Mouse (Mus musculus) G1E (cell line): Measurements from ENCODE around the gene Scaf1. TPM values are rescaled to one million over a fixed set of nuclear protein-coding genes. Genes with fewer than 3 reads are reported as not detected.

Experiments used
- ATAC-seq: 2 replicates; pipeline ENCODE4 v1.8.0; 2016; ENCODE audit warnings: mild to moderate bottlenecking; ENCODE audit not compliant: insufficient number of reproducible peaks, poor library complexity, low FRiP score, severe bottlenecking; ENCODE audit errors: extremely low read depth
- DNase-seq: peaks from one replicate; pipeline ENCODE4 v3.0.0; 2012; ENCODE audit warnings: low spot score
- H3K27me3 ChIP-seq: 2 replicates; pipeline ENCODE4 v1.6.1; 2012; ENCODE audit warnings: mild to moderate bottlenecking, low read length, inconsistent platforms; ENCODE audit not compliant: insufficient read depth
- H3K36me3 ChIP-seq: replicated peaks from 2 replicates; pipeline ENCODE3; 2012; ENCODE audit warnings: mild to moderate bottlenecking, inconsistent platforms
- H3K4me1 ChIP-seq: 2 replicates; pipeline ENCODE4 v1.6.1; 2012; ENCODE audit warnings: low read depth, low read length, inconsistent platforms, mixed read lengths; ENCODE audit not compliant: insufficient read depth
- H3K4me3 ChIP-seq: 2 replicates; pipeline ENCODE4 v1.5.1; 2012; ENCODE audit warnings: low read depth, mild to moderate bottlenecking, inconsistent platforms, low read length, moderate library complexity, mixed read lengths
- H3K9me3 ChIP-seq: replicated peaks from 2 replicates; pipeline ENCODE4 v1.6.1; 2012; ENCODE audit warnings: inconsistent platforms
- CTCF ChIP-seq: IDR thresholded peaks from 2 replicates; pipeline ENCODE4 v1.5.1; 2012; ENCODE audit warnings: low read depth, low read length, inconsistent platforms, mixed read lengths
- GATA1 ChIP-seq: IDR thresholded peaks from 2 replicates; pipeline ENCODE4 v1.6.1; 2012; ENCODE audit warnings: borderline replicate concordance, low read length, inconsistent platforms, mixed read lengths
- GATA2 ChIP-seq: IDR thresholded peaks from 2 replicates; pipeline ENCODE4 v1.6.1; 2012; ENCODE audit warnings: low read depth, low read length, inconsistent platforms, borderline replicate concordance
- POLR2AphosphoS5 ChIP-seq: IDR thresholded peaks from 2 replicates; pipeline ENCODE4 v1.6.1; 2012; ENCODE audit warnings: low read depth, low read length, inconsistent platforms; ENCODE audit not compliant: insufficient replicate concordance
- TAL1 ChIP-seq: conservative IDR thresholded peaks from 2 replicates; pipeline ENCODE4 v1.6.1; 2012; ENCODE audit warnings: low read depth, low read length, inconsistent platforms, mixed read lengths
- polyA plus RNA-seq: library from polyadenylated mRNA; stranded (reverse); fragments of >175 nt; gene quantifications from 2 replicates; pipeline ENCODE4 v1.2.3, GENCODE M21; 2012
- total RNA-seq, 2 experiments: library from RNA; stranded (forward) in 1 of 2; stranded (reverse) in 1 of 2; fragments of 200-1000 nt in 1 of 2; fragments of >200 nt in 1 of 2; fragmentation: Nextera tagmentation in 1 of 2; gene quantifications; 2 replicates each; pipeline ENCODE4 v1.2.3; 2014 to 2017

Gene Scaf1
- total and polyA plus RNA-seq, 3 experiments, result 13.5 to 203 (median 111) TPM

DNA sequence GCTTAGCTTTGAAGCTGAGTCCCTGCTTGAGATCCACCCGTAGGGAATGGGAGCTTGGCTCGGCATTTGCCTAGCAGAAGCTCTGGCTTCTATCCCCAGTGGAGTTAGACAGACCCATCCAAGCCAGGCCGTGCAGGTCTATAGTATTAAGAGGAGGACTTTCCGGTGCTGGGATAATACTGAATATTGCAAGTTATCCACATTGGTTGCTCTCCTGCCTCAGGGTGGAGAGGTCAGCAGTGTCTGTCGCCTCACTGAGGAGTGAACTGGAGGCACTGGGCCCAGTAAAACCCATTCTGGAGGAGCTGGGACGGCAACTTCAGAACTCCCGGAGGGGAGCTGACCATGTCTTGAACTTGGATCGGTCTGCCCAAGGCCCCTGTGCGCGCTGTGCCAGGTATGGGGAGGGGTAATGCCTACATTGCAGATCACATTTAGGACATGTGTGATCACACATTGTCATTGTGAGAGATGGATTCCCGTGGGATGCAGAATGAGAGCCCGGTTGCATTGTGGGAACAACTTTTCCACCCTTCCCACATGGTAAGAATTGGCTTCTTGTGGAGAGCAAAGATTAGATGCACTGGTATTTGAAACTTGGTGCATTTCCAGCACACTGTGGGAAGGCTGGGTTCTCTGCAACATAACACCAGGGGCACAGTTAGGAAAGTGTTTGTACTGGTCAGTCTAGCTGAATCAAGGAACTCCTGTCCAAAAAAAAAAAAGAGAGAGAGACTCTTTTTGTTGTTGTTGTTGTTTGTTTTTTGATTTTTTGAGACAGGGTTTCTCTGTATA lies 61.9 kb downstream of the Scaf1 start:
- Histone ChIP-seq H3K4me1 (peaks cover 38% of the 10 kb centered on the region), H3K4me3 (no peak overlapping the region), H3K9me3 (no peaks in the 10 kb centered on the region), H3K27me3 (peaks cover 41% of the 10 kb centered on the region), H3K36me3 (no peaks in the 10 kb centered on the region)
- no peak for TF ChIP-seq GATA1
- TF ChIP-seq POLR2AphosphoS5, result no peak
- TF ChIP-seq CTCF, result no peak
- TF ChIP-seq TAL1, result no peak
- TF ChIP-seq GATA2, result no peak
- DNase-seq (no peak), ATAC-seq (no peak)

- Histone ChIP-seq H3K27me3 (peaks cover 39% of the 10 kb centered on the region), H3K9me3 (no peaks in the 10 kb centered on the region), H3K36me3 (no peaks in the 10 kb centered on the region), H3K4me1 (peaks cover 31% of the 10 kb centered on the region), H3K4me3 (no peak overlapping the region)
- DNase-seq (no peak), ATAC-seq (no peak)
- no peak for TF ChIP-seq GATA2
- TF ChIP-seq GATA1, result no peak
- TF ChIP-seq CTCF, result no peak
- no peak for TF ChIP-seq POLR2AphosphoS5
- no peak for TF ChIP-seq TAL1
Observed at GRCm38 (mm10) chr7:44953561-44953960, 62.6 kb downstream of the Scaf1 start.

Other genes starting within 250 kb of the Scaf1 start
Only the 20 nearest of the 35 such genes appear.
- 77.5 and 96.6 TPM in 2 replicates for gene Med25, start 123.7 kb downstream of the Scaf1 start, total RNA-seq (2014; fragmentation: Nextera tagmentation)
- 14.0 and 16.5 TPM in 2 replicates for gene Med25, start 123.7 kb downstream of the Scaf1 start, total RNA-seq (2017)
- 367 and 482 TPM in 2 replicates for gene Med25, start 123.7 kb downstream of the Scaf1 start, polyA plus RNA-seq
- 13.6 and 17.8 TPM in 2 replicates for gene Fuz, start 120.3 kb downstream of the Scaf1 start, total RNA-seq (2014; fragmentation: Nextera tagmentation)
- gene Fuz, start 120.3 kb downstream of the Scaf1 start, total RNA-seq (2017), result 16.8 and 19.0 TPM in 2 replicates
- gene Fuz, start 120.3 kb downstream of the Scaf1 start, polyA plus RNA-seq, result 37.5 and 49.0 TPM in 2 replicates
- gene Ap2a1, start 86.9 kb downstream of the Scaf1 start, total RNA-seq (2014; fragmentation: Nextera tagmentation), result 68.8 and 98.0 TPM in 2 replicates
- gene Ap2a1, start 86.9 kb downstream of the Scaf1 start, total RNA-seq (2017), result 19.8 and 30.8 TPM in 2 replicates
- 92.1 and 98.8 TPM in 2 replicates for gene Ap2a1, start 86.9 kb downstream of the Scaf1 start, polyA plus RNA-seq
- not detected in 2 replicates for gene Tsks, start 73.2 kb downstream of the Scaf1 start, total RNA-seq (2014; fragmentation: Nextera tagmentation)
- gene Tsks, start 73.2 kb downstream of the Scaf1 start, total RNA-seq (2017), result not detected in 2 replicates
- gene Tsks, start 73.2 kb downstream of the Scaf1 start, polyA plus RNA-seq, result 0.29 and 0.44 TPM in 2 replicates
- 0.53 and 2.4 TPM in 2 replicates for gene Cpt1c, start 41.5 kb downstream of the Scaf1 start, total RNA-seq (2014; fragmentation: Nextera tagmentation)
- gene Cpt1c, start 41.5 kb downstream of the Scaf1 start, total RNA-seq (2017), result 0.11 and 0.23 TPM in 2 replicates
- gene Cpt1c, start 41.5 kb downstream of the Scaf1 start, polyA plus RNA-seq, result 0.28 and 0.33 TPM in 2 replicates
- 165 and 169 TPM in 2 replicates for gene Prmt1, start 29.8 kb downstream of the Scaf1 start, total RNA-seq (2014; fragmentation: Nextera tagmentation)
- gene Prmt1, start 29.8 kb downstream of the Scaf1 start, total RNA-seq (2017), result 97.2 and 113 TPM in 2 replicates
- 89.5 and 105 TPM in 2 replicates for gene Prmt1, start 29.8 kb downstream of the Scaf1 start, polyA plus RNA-seq
- gene Irf3, start 18.7 kb downstream of the Scaf1 start, total RNA-seq (2014; fragmentation: Nextera tagmentation), result 129 and 135 TPM in 2 replicates
- gene Irf3, start 18.7 kb downstream of the Scaf1 start, total RNA-seq (2017), result 107 and 135 TPM in 2 replicates
- 65.6 and 87.1 TPM in 2 replicates for gene Irf3, start 18.7 kb downstream of the Scaf1 start, polyA plus RNA-seq
- gene Bcl2l12, start 17.7 kb downstream of the Scaf1 start, total RNA-seq (2014; fragmentation: Nextera tagmentation), result 11.1 and 13.9 TPM in 2 replicates
- 15.6 and 20.4 TPM in 2 replicates for gene Bcl2l12, start 17.7 kb downstream of the Scaf1 start, total RNA-seq (2017)
- gene Bcl2l12, start 17.7 kb downstream of the Scaf1 start, polyA plus RNA-seq, result 65.9 and 74.6 TPM in 2 replicates
- gene Rras, start 1.6 kb upstream of the Scaf1 start, total RNA-seq (2014; fragmentation: Nextera tagmentation), result 16.3 and 22.1 TPM in 2 replicates
- 3.1 and 3.2 TPM in 2 replicates for gene Rras, start 1.6 kb upstream of the Scaf1 start, total RNA-seq (2017)
- gene Rras, start 1.6 kb upstream of the Scaf1 start, polyA plus RNA-seq, result 5.6 and 6.9 TPM in 2 replicates
- 36.7 and 42.4 TPM in 2 replicates for gene Prr12, start 36.5 kb upstream of the Scaf1 start, total RNA-seq (2014; fragmentation: Nextera tagmentation)
- gene Prr12, start 36.5 kb upstream of the Scaf1 start, total RNA-seq (2017), result 1.6 and 2.0 TPM in 2 replicates
- 91.6 and 98.4 TPM in 2 replicates for gene Prr12, start 36.5 kb upstream of the Scaf1 start, polyA plus RNA-seq
- gene Nosip, start 46.1 kb upstream of the Scaf1 start, total RNA-seq (2014; fragmentation: Nextera tagmentation), result 43.6 and 49.1 TPM in 2 replicates
- 38.9 and 49.4 TPM in 2 replicates for gene Nosip, start 46.1 kb upstream of the Scaf1 start, total RNA-seq (2017)
- gene Nosip, start 46.1 kb upstream of the Scaf1 start, polyA plus RNA-seq, result 104 and 110 TPM in 2 replicates
- gene Prrg2, start 46.3 kb upstream of the Scaf1 start, total RNA-seq (2014; fragmentation: Nextera tagmentation), result 11.5 and 17.8 TPM in 2 replicates
- 6.8 and 9.5 TPM in 2 replicates for gene Prrg2, start 46.3 kb upstream of the Scaf1 start, total RNA-seq (2017)
- gene Prrg2, start 46.3 kb upstream of the Scaf1 start, polyA plus RNA-seq, result 34.7 and 38.8 TPM in 2 replicates
- 0.49 TPM in 1 of 2 replicates, not detected in the other for gene Rcn3, start 75.9 kb upstream of the Scaf1 start, total RNA-seq (2014; fragmentation: Nextera tagmentation)
- not detected in 2 replicates for gene Rcn3, start 75.9 kb upstream of the Scaf1 start, total RNA-seq (2017)
- gene Rcn3, start 75.9 kb upstream of the Scaf1 start, polyA plus RNA-seq, result 0.31 and 0.33 TPM in 2 replicates
- gene Fcgrt, start 87.5 kb upstream of the Scaf1 start, total RNA-seq (2014; fragmentation: Nextera tagmentation), result not detected in 2 replicates
- gene Fcgrt, start 87.5 kb upstream of the Scaf1 start, total RNA-seq (2017), result not detected in 2 replicates
- gene Fcgrt, start 87.5 kb upstream of the Scaf1 start, polyA plus RNA-seq, result not detected in 2 replicates
- 916 and 1,000 TPM in 2 replicates for gene Rps11, start 108.1 kb upstream of the Scaf1 start, total RNA-seq (2014; fragmentation: Nextera tagmentation)
- gene Rps11, start 108.1 kb upstream of the Scaf1 start, total RNA-seq (2017), result 1,298 and 1,329 TPM in 2 replicates
- gene Rps11, start 108.1 kb upstream of the Scaf1 start, polyA plus RNA-seq, result 151 and 217 TPM in 2 replicates
- gene Rpl13a, start 112.4 kb upstream of the Scaf1 start, total RNA-seq (2014; fragmentation: Nextera tagmentation), result 1,386 and 1,478 TPM in 2 replicates
- gene Rpl13a, start 112.4 kb upstream of the Scaf1 start, total RNA-seq (2017), result 2,356 and 2,406 TPM in 2 replicates
- gene Rpl13a, start 112.4 kb upstream of the Scaf1 start, polyA plus RNA-seq, result 5,469 and 6,084 TPM in 2 replicates
- not detected in 2 replicates for gene Gm45713, start 119.9 kb upstream of the Scaf1 start, total RNA-seq (2014; fragmentation: Nextera tagmentation)
- gene Gm45713, start 119.9 kb upstream of the Scaf1 start, total RNA-seq (2017), result 0.16 and 0.23 TPM in 2 replicates
- gene Gm45713, start 119.9 kb upstream of the Scaf1 start, polyA plus RNA-seq, result 1.0 and 1.3 TPM in 2 replicates
- gene Flt3l, start 120.1 kb upstream of the Scaf1 start, total RNA-seq (2014; fragmentation: Nextera tagmentation), result 75.7 and 76.5 TPM in 2 replicates
- gene Flt3l, start 120.1 kb upstream of the Scaf1 start, total RNA-seq (2017), result 41.0 and 48.6 TPM in 2 replicates
- gene Flt3l, start 120.1 kb upstream of the Scaf1 start, polyA plus RNA-seq, result 31.7 and 38.8 TPM in 2 replicates
- gene Pih1d1, start 137.9 kb upstream of the Scaf1 start, total RNA-seq (2014; fragmentation: Nextera tagmentation), result 82.8 and 124 TPM in 2 replicates
- gene Pih1d1, start 137.9 kb upstream of the Scaf1 start, total RNA-seq (2017), result 60.9 and 68.4 TPM in 2 replicates
- 46.4 TPM in 2 replicates for gene Pih1d1, start 137.9 kb upstream of the Scaf1 start, polyA plus RNA-seq
- gene Aldh16a1, start 138.2 kb upstream of the Scaf1 start, total RNA-seq (2014; fragmentation: Nextera tagmentation), result 19.6 and 26.3 TPM in 2 replicates
- gene Aldh16a1, start 138.2 kb upstream of the Scaf1 start, total RNA-seq (2017), result 33.8 and 34.7 TPM in 2 replicates
- gene Aldh16a1, start 138.2 kb upstream of the Scaf1 start, polyA plus RNA-seq, result 110 and 133 TPM in 2 replicates